Mouse (Mus musculus) lung, adult 2 months (tissue): ENCODE data around the gene Gm20388. TPM values are rescaled to one million over a fixed set of nuclear protein-coding genes. Genes with fewer than 3 reads are reported as not detected.

ENCODE experiments used
- DNase-seq: peaks from one replicate; pipeline ENCODE4 v3.0.0; 2022
- H3K4me1 ChIP-seq: fragments of 200-500 bp; 2 replicates; pipeline ENCODE4 v1.6.1; 2011; ENCODE audit warnings: low read length; ENCODE audit not compliant: control insufficient read depth, insufficient read depth
- H3K4me3 ChIP-seq: fragments of 200-500 bp; replicated peaks from 2 replicates; pipeline ENCODE3; 2011; ENCODE audit warnings: low read depth, mild to moderate bottlenecking, control low read depth, low read length; ENCODE audit errors: extremely low read depth
- CTCF ChIP-seq: fragments of 200-500 bp; IDR thresholded peaks from 2 replicates; pipeline ENCODE4 v1.5.1; 2011; ENCODE audit warnings: mild to moderate bottlenecking, low read length, control low read depth; ENCODE audit not compliant: insufficient read depth
- POLR2A ChIP-seq: fragments of 200-500 bp; IDR thresholded peaks from 2 replicates; pipeline ENCODE4 v1.6.1; 2011; ENCODE audit warnings: low read depth, mild to moderate bottlenecking, control low read depth, low read length, borderline replicate concordance; ENCODE audit errors: extremely low read depth
- WGBS: fragments of 180-500 bp; shearing (Covaris S2); methylation state at CpG from one replicate; pipeline ENCODE4 v1.1.7; 2018; 5-methylcytosine and 5-hydroxymethylcytosine counted together
- polyA plus RNA-seq: library from polyadenylated mRNA; depleted of rRNA; stranded (reverse); fragments of >200 nt; gene quantifications from 2 replicates; pipeline ENCODE4 v1.2.3, GENCODE M21; 2012

The Gm20388 gene
- polyA plus RNA-seq, 1 experiment = 67.8 TPM

GRCm38 (mm10) chr8:124180681-124181445 lies 4270.2 kb downstream of the Gm20388 start:
- WGBS = 54% methylated on average over 5 of the region's 5 CpGs
- TF ChIP-seq POLR2A = no peak
- TF ChIP-seq CTCF = no peak
- Histone ChIP-seq H3K4me3 (no peak overlapping the region), H3K4me1 (peaks cover 8% of the 10 kb centered on the region)
- DNase-seq = no peak

GRCm38 (mm10) chr8:124181751-124182150 lies 4271.1 kb downstream of the Gm20388 start:
- Histone ChIP-seq H3K4me1 (peaks cover 8% of the 10 kb centered on the region), H3K4me3 (no peak overlapping the region)
- WGBS = 42% methylated on average over 5 of the region's 5 CpGs
- TF ChIP-seq POLR2A (no peak), CTCF (no peak)
- no peak for DNase-seq

- H3K4me1 ChIP-seq = peaks cover 8% of the 10 kb centered on the region
- peak; percentile 58 for DNase-seq
- WGBS = 35% methylated on average over 13 of the region's 13 CpGs
- TF ChIP-seq POLR2A (no peak), CTCF (no peak)
- H3K4me3 ChIP-seq = no peak overlapping the region
These were observed 4271.6 kb downstream of the Gm20388 start for GRCm38 (mm10) chr8:124182224-124182623.

- DNase-seq = no peak
- peaks cover 8% of the 10 kb centered on the region for H3K4me1 ChIP-seq
- 78% methylated on average over 3 of the region's 3 CpGs for WGBS
- TF ChIP-seq CTCF = no peak
- TF ChIP-seq POLR2A = no peak
- no peak overlapping the region for H3K4me3 ChIP-seq
These were observed 4273.4 kb downstream of the Gm20388 start for GRCm38 (mm10) chr8:124184078-124184477.

- WGBS = 63% methylated on average over 2 of the region's 2 CpGs
- TF ChIP-seq CTCF (no peak), POLR2A (no peak)
- no peak for DNase-seq
- no peak overlapping the region for H3K4me3 ChIP-seq
- peaks cover 8% of the 10 kb centered on the region for H3K4me1 ChIP-seq
These were observed 4273.9 kb downstream of the Gm20388 start for GRCm38 (mm10) chr8:124184507-124184906.

GRCm38 (mm10) chr8:124185081-124185480 lies 4274.4 kb downstream of the Gm20388 start:
- TF ChIP-seq POLR2A (no peak), CTCF (no peak)
- DNase-seq = no peak
- 84% methylated on average over 6 of the region's 6 CpGs for WGBS
- peaks cover 8% of the 10 kb centered on the region for H3K4me1 ChIP-seq
- no peak overlapping the region for H3K4me3 ChIP-seq

GRCm38 (mm10) chr8:124190388-124190787 lies 4279.7 kb downstream of the Gm20388 start:
- DNase-seq = no peak
- Histone ChIP-seq H3K4me3 (no peak overlapping the region), H3K4me1 (0 out of 2 replicates have a peak, but pooled peaks cover 3% of the 10 kb centered on the region)
- 79% methylated on average over 7 of the region's 7 CpGs for WGBS
- no peak for TF ChIP-seq CTCF
- no peak for TF ChIP-seq POLR2A

GRCm38 (mm10) chr8:124192242-124192641 lies 4281.6 kb downstream of the Gm20388 start:
- WGBS = 76% methylated on average over 4 of the region's 4 CpGs
- DNase-seq = no peak
- 0 out of 2 replicates have a peak, but pooled peaks cover 3% of the 10 kb centered on the region for H3K4me1 ChIP-seq
- no peak overlapping the region for H3K4me3 ChIP-seq
- no peak for TF ChIP-seq POLR2A
- no peak for TF ChIP-seq CTCF

GRCm38 (mm10) chr8:124192976-124193375 lies 4282.3 kb downstream of the Gm20388 start:
- Histone ChIP-seq H3K4me1 (0 out of 2 replicates have a peak, but pooled peaks cover 3% of the 10 kb centered on the region), H3K4me3 (no peak overlapping the region)
- 37% methylated on average over 10 of the region's 10 CpGs for WGBS
- TF ChIP-seq CTCF (no peak), POLR2A (no peak)
- DNase-seq = no peak

- DNase-seq = no peak
- Histone ChIP-seq H3K4me1 (0 out of 2 replicates have a peak, but pooled peaks cover 3% of the 10 kb centered on the region), H3K4me3 (no peak overlapping the region)
- no peak for TF ChIP-seq CTCF
- no peak for TF ChIP-seq POLR2A
- 94% methylated on average over 5 of the region's 5 CpGs for WGBS
These were observed 4283.4 kb downstream of the Gm20388 start for GRCm38 (mm10) chr8:124193992-124194391.

GRCm38 (mm10) chr8:124196195-124196594 lies 4285.6 kb downstream of the Gm20388 start:
- peak; percentile 37 for DNase-seq
- TF ChIP-seq CTCF (no peak), POLR2A (no peak)
- 37% methylated on average over 5 of the region's 5 CpGs for WGBS
- peaks cover 3% of the 10 kb centered on the region; the same call in 1 of the 2 replicates for H3K4me1 ChIP-seq
- H3K4me3 ChIP-seq = no peak overlapping the region
